8 mouse cellular contexts compared by ENCODE assay signal in the genomic region with DNA sequence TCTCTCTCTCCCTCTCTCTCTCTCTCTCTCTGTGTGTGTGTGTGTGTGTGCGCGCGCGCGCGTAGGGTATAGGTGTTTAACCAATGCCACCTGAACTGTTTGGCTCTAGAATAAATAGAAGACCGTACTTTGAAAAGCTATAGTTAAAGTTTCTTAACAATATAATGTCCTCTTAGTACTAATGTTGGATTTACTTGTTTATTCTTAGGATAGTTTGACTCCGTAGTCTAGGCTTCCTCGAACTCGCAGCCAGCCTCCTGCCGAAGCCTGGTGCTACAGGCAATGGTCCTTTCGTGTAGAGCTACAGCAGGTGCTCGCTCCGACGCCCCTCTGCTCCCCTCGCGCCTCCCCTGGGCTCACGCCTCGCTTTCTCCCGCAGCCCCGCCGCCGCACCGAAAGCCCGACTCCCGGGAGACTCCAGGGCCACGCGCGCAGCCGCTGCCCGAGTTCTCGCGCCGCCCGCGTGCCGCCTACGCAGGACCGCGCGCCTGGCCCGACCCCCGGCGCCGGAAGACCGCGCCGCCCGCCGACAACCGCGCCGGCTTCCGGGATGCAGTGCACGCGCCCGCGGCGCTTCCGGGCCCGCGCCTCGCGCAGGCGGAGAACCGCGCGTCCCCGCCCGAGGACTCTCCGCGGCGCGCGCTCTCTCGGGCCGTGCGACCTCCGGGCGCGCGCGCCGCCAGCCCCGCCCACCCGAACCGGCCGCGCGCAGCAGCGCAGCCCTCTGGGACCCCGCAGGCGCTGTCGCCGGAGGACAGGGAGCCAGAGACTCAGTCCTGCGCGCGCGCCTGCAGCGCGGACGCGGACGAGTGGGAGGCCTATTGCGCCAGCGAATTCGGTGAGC. TPM values are rescaled to one million over a fixed set of nuclear protein-coding genes. Genes with fewer than 3 reads are reported as not detected.
A peak's percentile ranks its signal among the peaks of the same experiment; 100 is the strongest.
DNase-seq lines count a peak whose midpoint lies in the region; ATAC-seq and TF ChIP-seq lines count a peak whose summit lies in the region.

No protein-coding gene starts in this region.

- peak overlapping the region; percentile 74 for H3K9ac ChIP-seq in kidney, embryonic 15.5 days
- H3K9ac ChIP-seq in liver, embryonic 12.5 days, result peak overlapping the region; percentile 82
- H3K9ac ChIP-seq in stomach, embryonic 16.5 days (ENCODE audit: low read length), result peak overlapping the region; percentile 82

- H3K4me3 ChIP-seq in embryonic fibroblast, embryonic 13.5 days (ENCODE audit: insufficient read depth, low read length), result peak overlapping the region; percentile 73
- H3K4me3 ChIP-seq in heart, embryonic 10.5 days, result peak overlapping the region; percentile 77
- peak overlapping the region; percentile 61 for H3K4me3 ChIP-seq in kidney, embryonic 15.5 days (replicated peaks)
- H3K4me3 ChIP-seq in liver, embryonic 12.5 days, result peak overlapping the region; percentile 70
- H3K4me3 ChIP-seq in stomach, embryonic 16.5 days (replicated peaks; ENCODE audit: low read length), result peak overlapping the region; percentile 69

- H3K4me1 ChIP-seq in embryonic fibroblast, embryonic 13.5 days (ENCODE audit: control insufficient read depth, insufficient read depth, low read length), result no peaks in the 10 kb centered on the region; the same call in none of the 2 replicates
- H3K4me1 ChIP-seq in heart, embryonic 10.5 days, result peaks cover 49% of the 10 kb centered on the region
- H3K4me1 ChIP-seq in kidney, embryonic 15.5 days, result peaks cover 64% of the 10 kb centered on the region
- peaks cover 43% of the 10 kb centered on the region for H3K4me1 ChIP-seq in liver, embryonic 12.5 days
- H3K4me1 ChIP-seq in stomach, embryonic 16.5 days (ENCODE audit: control insufficient read depth, insufficient read depth, low read length), result peaks cover 21% of the 10 kb centered on the region

- H3K27me3 ChIP-seq in heart, embryonic 10.5 days (ENCODE audit: insufficient read depth, poor library complexity, severe bottlenecking), result peaks cover 24% of the 10 kb centered on the region
- no peaks in the 10 kb centered on the region for H3K27me3 ChIP-seq in kidney, embryonic 15.5 days
- peaks cover 70% of the 10 kb centered on the region for H3K27me3 ChIP-seq in liver, embryonic 12.5 days (replicated peaks)
- no peaks in the 10 kb centered on the region for H3K27me3 ChIP-seq in stomach, embryonic 16.5 days (ENCODE audit: control insufficient read depth, insufficient read depth, low read length)

- no peaks in the 10 kb centered on the region for H3K36me3 ChIP-seq in heart, embryonic 10.5 days
- no peaks in the 10 kb centered on the region for H3K36me3 ChIP-seq in kidney, embryonic 15.5 days
- peaks cover 2% of the 10 kb centered on the region; the same call in 1 of the 2 replicates for H3K36me3 ChIP-seq in liver, embryonic 12.5 days
- no peaks in the 10 kb centered on the region for H3K36me3 ChIP-seq in stomach, embryonic 16.5 days (ENCODE audit: control insufficient read depth, insufficient read depth, low read length)

- ATAC-seq in CD4-positive, CD25-positive, alpha-beta regulatory T cell, adult 4 months, result peak; percentile 82
- ATAC-seq in kidney, embryonic 15.5 days (replicated peaks; ENCODE audit: low FRiP score), result peak; percentile 89
- ATAC-seq in liver, embryonic 12.5 days, result peak; percentile 89
- peak; percentile 94 for ATAC-seq in stomach, embryonic 16.5 days (ENCODE audit: insufficient read depth, low FRiP score)

- H3K9me3 ChIP-seq in heart, embryonic 10.5 days, result no peaks in the 10 kb centered on the region
- no peaks in the 10 kb centered on the region for H3K9me3 ChIP-seq in kidney, embryonic 15.5 days (replicated peaks)
- no peaks in the 10 kb centered on the region for H3K9me3 ChIP-seq in liver, embryonic 12.5 days (replicated peaks)
- no peaks in the 10 kb centered on the region for H3K9me3 ChIP-seq in stomach, embryonic 16.5 days (replicated peaks; ENCODE audit: control insufficient read depth, low read length)

- H3K4me2 ChIP-seq in kidney, embryonic 15.5 days, result peak overlapping the region; percentile 91
- H3K4me2 ChIP-seq in liver, embryonic 12.5 days, result peak overlapping the region; percentile 90
- peak overlapping the region; percentile 98 for H3K4me2 ChIP-seq in stomach, embryonic 16.5 days (ENCODE audit: low read depth, low read length)

- DNase-seq in brain, adult 2 months (ENCODE audit: low read depth, low spot score), result peak; percentile 97
- DNase-seq in heart, embryonic 10.5 days (ENCODE audit: low spot score), result peak; percentile 91
- DNase-seq in natural killer cell, adult 2 months (ENCODE audit: low spot score in 2 of 2), result peak; percentile 71 to 84

- peak; percentile 40; the same call in 1 of the 2 replicates for TF ChIP-seq POLR2A in embryonic fibroblast, embryonic 13.5 days (IDR thresholded peaks at IDR 0.05; ENCODE audit: low read depth, low read length)

- H3K27ac ChIP-seq in embryonic fibroblast, embryonic 13.5 days (ENCODE audit: insufficient read depth, low read length), result no peak overlapping the region
- H3K27ac ChIP-seq in heart, embryonic 10.5 days, result peak overlapping the region; percentile 92
- H3K27ac ChIP-seq in kidney, embryonic 15.5 days, result peak overlapping the region; percentile 92
- H3K27ac ChIP-seq in liver, embryonic 12.5 days, result peak overlapping the region; percentile 88
- H3K27ac ChIP-seq in stomach, embryonic 16.5 days (ENCODE audit: low read length), result peak overlapping the region; percentile 88

- 3% methylated on average over 106 of the region's 107 CpGs for WGBS in heart, embryonic 10.5 days
- WGBS in kidney, embryonic 15.5 days, result under 1% methylated on average over 105 of the region's 107 CpGs
- WGBS in liver, embryonic 12.5 days (ENCODE audit: insufficient replicate concordance), result under 1% methylated on average over 107 of the region's 107 CpGs
- under 1% methylated on average over 107 of the region's 107 CpGs for WGBS in stomach, embryonic 16.5 days

- no peak for TF ChIP-seq CTCF in embryonic fibroblast, embryonic 13.5 days (IDR thresholded peaks at IDR 0.05; ENCODE audit: borderline replicate concordance, insufficient read depth, low read length)

RNA-seq across cellular contexts. Expression of a gene that starts 2.2 kb away (rescaled TPM):
- polyA plus RNA-seq in CD4-positive, CD25-positive, alpha-beta regulatory T cell, adult 4 months (2017; shearing (Covaris generic)), result 1 to 10 TPM; 1.4 to 1.5 TPM
- 0.60 and 1.4 TPM in 2 replicates for polyA plus RNA-seq in embryonic fibroblast, embryonic 13.5 days (2011; ENCODE audit: insufficient read length, low read depth, missing spikeins)
- 1.7 and 2.0 TPM in 2 replicates for polyA plus RNA-seq in heart, embryonic 10.5 days (2016; fragmentation: Nextera tagmentation; extraction: Ambion mirVana)
- polyA plus RNA-seq in kidney, embryonic 15.5 days (2015; fragmentation: Nextera tagmentation; extraction: Ambion mirVana), result 1.7 and 2.1 TPM in 2 replicates
- 1.5 and 2.0 TPM in 2 replicates for polyA plus RNA-seq in liver, embryonic 12.5 days (2016; fragmentation: Nextera tagmentation; extraction: Ambion mirVana)
- polyA plus RNA-seq in stomach, embryonic 16.5 days (2015; fragmentation: Nextera tagmentation; extraction: Ambion mirVana), result 2.0 TPM in 2 replicates

RNA-seq across cellular contexts. Expression of a gene that starts 28.3 kb away (rescaled TPM):
- 100 to 1,000 TPM; 115 to 134 TPM for polyA plus RNA-seq in CD4-positive, CD25-positive, alpha-beta regulatory T cell, adult 4 months (2017; shearing (Covaris generic))
- polyA plus RNA-seq in embryonic fibroblast, embryonic 13.5 days (2011; ENCODE audit: insufficient read length, low read depth, missing spikeins), result 215 and 225 TPM in 2 replicates
- 431 and 488 TPM in 2 replicates for polyA plus RNA-seq in heart, embryonic 10.5 days (2016; fragmentation: Nextera tagmentation; extraction: Ambion mirVana)
- 407 and 415 TPM in 2 replicates for polyA plus RNA-seq in kidney, embryonic 15.5 days (2015; fragmentation: Nextera tagmentation; extraction: Ambion mirVana)
- polyA plus RNA-seq in liver, embryonic 12.5 days (2016; fragmentation: Nextera tagmentation; extraction: Ambion mirVana), result 360 and 381 TPM in 2 replicates
- polyA plus RNA-seq in stomach, embryonic 16.5 days (2015; fragmentation: Nextera tagmentation; extraction: Ambion mirVana), result 297 and 327 TPM in 2 replicates
